Mouse (Mus musculus): Measurements from ENCODE around the gene Dera. TPM values are rescaled to one million over a fixed set of nuclear protein-coding genes. Genes with fewer than 3 reads are reported as not detected.
"Not testable (repeated sequence)": the region's sequence is repeated elsewhere in the genome, so short reads cannot be mapped to it uniquely, and the experiment has no call there.

Gene Dera
- polyA plus RNA-seq (2015; fragmentation: Nextera tagmentation; extraction: Ambion mirVana) = 47.7 and 53.8 TPM in 2 replicates

- Histone ChIP-seq H3K9me3 (no peaks in the 10 kb centered on the region), H3K9ac (peak within 1 kb of the TSS; percentile 88), H3K36me3 (peaks cover 31% of the 10 kb centered on the region), H3K4me2 (peak within 1 kb of the TSS; percentile 78), H3K27me3 (replicated peaks) (no peaks in the 10 kb centered on the region), H3K27ac (replicated peaks) (peak within 1 kb of the TSS; percentile 69), H3K4me1 (peaks cover 17% of the 10 kb centered on the region), H3K4me3 (peak within 1 kb of the TSS; percentile 87)
- peak; percentile 73 for ATAC-seq (ENCODE audit: extremely low read depth, insufficient number of reproducible peaks, low FRiP score, low TSS enrichment)
- WGBS = 12% methylated on average over 26 of the region's 26 CpGs
Measured at GRCm38 (mm10) chr6:137754056-137754856, at the start of gene Dera. Gene Dera, plus strand, starts transcription at chr6:137754546.

GRCm38 (mm10) chr6:137706209-137706608 lies 48.1 kb upstream of the Dera start:
- 87% methylated on average over 10 of the region's 10 CpGs for WGBS
- no peaks in the 10 kb centered on the region for H3K36me3 ChIP-seq
- ATAC-seq (ENCODE audit: extremely low read depth, insufficient number of reproducible peaks, low FRiP score, low TSS enrichment) = no peak

GRCm38 (mm10) chr6:137708726-137709405 lies 45.5 kb upstream of the Dera start:
- not testable (repeated sequence) for H3K4me3 ChIP-seq; H3K9ac ChIP-seq; H3K9me3 ChIP-seq; H3K27ac ChIP-seq (replicated peaks); H3K4me2 ChIP-seq; H3K27me3 ChIP-seq (replicated peaks); ATAC-seq (ENCODE audit: extremely low read depth, insufficient number of reproducible peaks, low FRiP score, low TSS enrichment); H3K36me3 ChIP-seq
- peaks cover 18% of the 10 kb centered on the region for H3K4me1 ChIP-seq
- 76% methylated on average over 13 of the region's 13 CpGs for WGBS

More at GRCm38 (mm10) chr6:137706209-137706608, 48.1 kb upstream of the Dera start:
- no peaks in the 10 kb centered on the region for H3K9me3 ChIP-seq
- H3K4me1 ChIP-seq = peaks cover 27% of the 10 kb centered on the region
- no peak overlapping the region for H3K4me2 ChIP-seq
- no peak overlapping the region for H3K4me3 ChIP-seq
- no peaks in the 10 kb centered on the region for H3K27me3 ChIP-seq (replicated peaks)
- H3K27ac ChIP-seq (replicated peaks) = no peak overlapping the region
- H3K9ac ChIP-seq = no peak overlapping the region

GRCm38 (mm10) chr6:137710179-137711037 lies 43.9 kb upstream of the Dera start:
- no peak overlapping the region for H3K9ac ChIP-seq
- no peak for ATAC-seq (ENCODE audit: extremely low read depth, insufficient number of reproducible peaks, low FRiP score, low TSS enrichment)
- no peak overlapping the region for H3K27ac ChIP-seq (replicated peaks)
- no peaks in the 10 kb centered on the region for H3K9me3 ChIP-seq
- no peaks in the 10 kb centered on the region for H3K36me3 ChIP-seq
- 71% methylated on average over 14 of the region's 14 CpGs for WGBS
- H3K4me3 ChIP-seq = no peak overlapping the region
- H3K27me3 ChIP-seq (replicated peaks) = no peaks in the 10 kb centered on the region
- no peak overlapping the region for H3K4me2 ChIP-seq
- peaks cover 5% of the 10 kb centered on the region for H3K4me1 ChIP-seq

GRCm38 (mm10) chr6:137712654-137713309 lies 41.6 kb upstream of the Dera start:
- H3K4me1 ChIP-seq = peaks cover 5% of the 10 kb centered on the region
- H3K36me3 ChIP-seq = no peaks in the 10 kb centered on the region
- peak overlapping the region; percentile 9; the same call in 1 of the 2 replicates for H3K27ac ChIP-seq (replicated peaks)

GRCm38 (mm10) chr6:137713310-137713664 lies 41.1 kb upstream of the Dera start:
- Histone ChIP-seq H3K4me1 (peaks cover 5% of the 10 kb centered on the region), H3K27me3 (replicated peaks) (no peaks in the 10 kb centered on the region), H3K27ac (replicated peaks) (0 out of 2 replicates have a peak overlapping the region, but pooled peaks have one; percentile 9), H3K9ac (no peak overlapping the region), H3K4me3 (no peak overlapping the region), H3K4me2 (no peak overlapping the region), H3K36me3 (no peaks in the 10 kb centered on the region), H3K9me3 (no peaks in the 10 kb centered on the region)
- no peak for ATAC-seq (ENCODE audit: extremely low read depth, insufficient number of reproducible peaks, low FRiP score, low TSS enrichment)
- 66% methylated on average over 3 of the region's 3 CpGs for WGBS

More at GRCm38 (mm10) chr6:137712654-137713309, 41.6 kb upstream of the Dera start:
- no peak overlapping the region for H3K9ac ChIP-seq
- WGBS = 53% methylated on average over 7 of the region's 7 CpGs
- H3K27me3 ChIP-seq (replicated peaks) = no peaks in the 10 kb centered on the region
- ATAC-seq (ENCODE audit: extremely low read depth, insufficient number of reproducible peaks, low FRiP score, low TSS enrichment) = no peak
- H3K9me3 ChIP-seq = no peaks in the 10 kb centered on the region
- H3K4me3 ChIP-seq = no peak overlapping the region
- no peak overlapping the region for H3K4me2 ChIP-seq

GRCm38 (mm10) chr6:137716802-137717201 lies 37.5 kb upstream of the Dera start:
- H3K27ac ChIP-seq (replicated peaks) = no peak overlapping the region
- H3K9ac ChIP-seq = no peak overlapping the region
- H3K27me3 ChIP-seq (replicated peaks) = no peaks in the 10 kb centered on the region
- no peaks in the 10 kb centered on the region for H3K36me3 ChIP-seq
- 35% methylated on average over 5 of the region's 5 CpGs for WGBS
- H3K4me1 ChIP-seq = peaks cover 5% of the 10 kb centered on the region
- H3K9me3 ChIP-seq = no peaks in the 10 kb centered on the region
- H3K4me3 ChIP-seq = no peak overlapping the region
- no peak overlapping the region for H3K4me2 ChIP-seq
- no peak for ATAC-seq (ENCODE audit: extremely low read depth, insufficient number of reproducible peaks, low FRiP score, low TSS enrichment)

GRCm38 (mm10) chr6:137722220-137722931 lies 32.0 kb upstream of the Dera start:
- no peak for ATAC-seq (ENCODE audit: extremely low read depth, insufficient number of reproducible peaks, low FRiP score, low TSS enrichment)
- no peak overlapping the region for H3K4me2 ChIP-seq

GRCm38 (mm10) chr6:137723898-137724297 lies 30.4 kb upstream of the Dera start:
- ATAC-seq (ENCODE audit: extremely low read depth, insufficient number of reproducible peaks, low FRiP score, low TSS enrichment) = no peak
- Histone ChIP-seq H3K9ac (no peak overlapping the region), H3K27me3 (replicated peaks) (peaks cover 9% of the 10 kb centered on the region; the same call in 1 of the 2 replicates), H3K9me3 (no peaks in the 10 kb centered on the region), H3K27ac (replicated peaks) (no peak overlapping the region), H3K4me2 (no peak overlapping the region), H3K36me3 (no peaks in the 10 kb centered on the region), H3K4me1 (no peaks in the 10 kb centered on the region), H3K4me3 (no peak overlapping the region)
- WGBS = 5% methylated on average over 4 of the region's 4 CpGs

More at GRCm38 (mm10) chr6:137722220-137722931, 32.0 kb upstream of the Dera start:
- no peaks in the 10 kb centered on the region for H3K4me1 ChIP-seq
- peaks cover 9% of the 10 kb centered on the region; the same call in 1 of the 2 replicates for H3K27me3 ChIP-seq (replicated peaks)
- H3K4me3 ChIP-seq = no peak overlapping the region
- no peak overlapping the region for H3K27ac ChIP-seq (replicated peaks)
- no peak overlapping the region for H3K9ac ChIP-seq
- WGBS = 77% methylated on average over 15 of the region's 15 CpGs
- no peaks in the 10 kb centered on the region for H3K9me3 ChIP-seq
- no peaks in the 10 kb centered on the region for H3K36me3 ChIP-seq

GRCm38 (mm10) chr6:137734460-137734845 lies 19.9 kb upstream of the Dera start:
- Histone ChIP-seq H3K27ac (replicated peaks) (peak overlapping the region; percentile 80), H3K4me3 (peak overlapping the region; percentile 92), H3K4me1 (peaks cover 19% of the 10 kb centered on the region), H3K9me3 (no peaks in the 10 kb centered on the region), H3K4me2 (peak overlapping the region; percentile 95), H3K9ac (peak overlapping the region; percentile 95), H3K36me3 (peaks cover 25% of the 10 kb centered on the region), H3K27me3 (replicated peaks) (peaks cover 11% of the 10 kb centered on the region; the same call in 1 of the 2 replicates)
- ATAC-seq (ENCODE audit: extremely low read depth, insufficient number of reproducible peaks, low FRiP score, low TSS enrichment) = 0 out of 2 replicates have a peak, but pooled peaks have one; percentile 1
- WGBS = 3% methylated on average over 7 of the region's 7 CpGs
